Mouse (Mus musculus) adrenal gland, postnatal 14 days (tissue): ENCODE measurements around the gene Parp12. TPM values are rescaled to one million over a fixed set of nuclear protein-coding genes. Genes with fewer than 3 reads are reported as not detected.

Source experiments
- DNase-seq: peaks from one replicate; pipeline ENCODE4 v3.0.0; 2021; ENCODE audit warnings: mixed read lengths
- long read RNA-seq, 2 experiments: library from polyadenylated mRNA; stranded (forward); transcript quantifications; one replicate each; pipeline ENCODE4 v2.0.0; 2021
- total RNA-seq: library from RNA; stranded (reverse); gene quantifications from 2 replicates; pipeline ENCODE4 v1.2.3, GENCODE M21; 2021

Gene Parp12
- 15.6 and 16.0 TPM in 2 replicates for total RNA-seq
- long read RNA-seq, experiment 1, transcript Parp12-201 (12 exons, 3,231 nt), result major isoform, 26 of 30 reads
- long read RNA-seq, experiment 1, partial matches to known transcripts, result 0 of 30 reads
- long read RNA-seq, experiment 1, other reads (novel, unspliced or antisense), result 4 of 30 reads
- long read RNA-seq, experiment 2, transcript Parp12-201 (12 exons, 3,231 nt), result major isoform, 15 of 16 reads
- long read RNA-seq, experiment 2, partial matches to known transcripts, result 0 of 16 reads
- long read RNA-seq, experiment 2, other reads (novel, unspliced or antisense), result 1 of 16 reads

GRCm38 (mm10) chr6:39117584-39118455, at the start of gene Parp12:
Gene Parp12, minus strand, starts transcription at chr6:39118349.
- peak; percentile 90 for DNase-seq

- DNase-seq, result no peak
Measured at GRCm38 (mm10) chr6:39164891-39165290, 46.7 kb upstream of the Parp12 start.

- DNase-seq, result no peak
Measured at GRCm38 (mm10) chr6:39161975-39162374, 43.8 kb upstream of the Parp12 start.

- DNase-seq, result no peak
Measured at GRCm38 (mm10) chr6:39146041-39146440, 27.9 kb upstream of the Parp12 start.

DNA sequence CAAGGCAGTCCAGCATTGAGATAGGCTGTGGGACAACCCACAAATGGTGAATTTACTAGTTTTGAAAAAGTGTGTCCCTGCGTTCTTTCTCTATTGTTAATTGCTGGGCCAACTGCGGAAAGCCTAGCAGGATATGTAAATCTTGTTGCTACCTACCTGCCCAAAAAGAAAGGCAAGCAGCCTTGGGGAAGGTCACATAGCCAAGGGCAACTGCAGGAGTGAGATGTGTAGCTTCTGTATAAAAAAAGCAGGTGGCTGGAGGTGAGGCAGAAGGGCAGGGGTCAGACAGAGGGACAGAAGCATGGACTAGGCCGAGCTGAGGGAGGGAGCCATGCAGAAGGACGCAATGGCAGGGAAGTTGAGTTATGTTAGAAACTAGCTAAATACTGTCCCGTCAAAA, 14.4 kb upstream of the Parp12 start:
- no peak for DNase-seq

DNA sequence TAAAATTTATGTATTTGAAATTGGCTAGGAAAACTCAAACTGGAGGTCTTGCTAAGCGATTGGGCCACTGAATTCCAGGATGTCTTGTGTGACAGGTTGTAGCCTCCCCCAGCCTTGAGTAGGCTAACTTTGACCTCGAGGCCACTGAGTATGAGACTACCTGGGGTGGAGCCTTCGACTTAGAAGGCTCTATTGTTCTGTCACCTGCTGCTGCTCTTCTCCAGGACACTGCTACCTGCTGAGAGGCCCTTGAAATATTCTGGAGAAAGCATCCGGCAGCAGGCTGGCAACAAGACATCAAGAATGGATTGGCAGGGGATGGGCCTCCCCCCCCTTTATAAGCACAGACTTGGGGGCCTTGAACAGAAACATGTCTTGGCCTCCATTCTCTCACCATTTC, 13.3 kb upstream of the Parp12 start:
- DNase-seq, result no peak

DNA sequence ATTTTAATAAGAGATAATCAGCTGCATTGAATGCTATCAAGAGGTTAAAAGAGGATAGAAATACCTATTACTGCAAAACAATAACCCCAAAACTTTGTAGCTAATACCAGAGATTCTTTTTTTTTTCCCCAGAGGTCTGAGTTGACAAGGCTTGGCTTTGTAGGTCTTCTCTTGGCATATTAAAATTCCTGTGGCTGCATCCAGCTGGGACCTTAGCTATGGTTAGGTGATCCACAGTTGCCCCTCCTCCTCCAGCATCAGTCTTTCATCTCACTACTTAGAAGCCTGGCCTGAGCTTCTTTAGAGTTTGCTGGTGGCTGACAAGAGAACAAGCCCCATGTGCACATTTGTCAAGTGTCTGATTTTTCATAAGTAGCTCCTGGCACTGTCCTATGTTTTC, 6.6 kb upstream of the Parp12 start:
- no peak for DNase-seq

DNA sequence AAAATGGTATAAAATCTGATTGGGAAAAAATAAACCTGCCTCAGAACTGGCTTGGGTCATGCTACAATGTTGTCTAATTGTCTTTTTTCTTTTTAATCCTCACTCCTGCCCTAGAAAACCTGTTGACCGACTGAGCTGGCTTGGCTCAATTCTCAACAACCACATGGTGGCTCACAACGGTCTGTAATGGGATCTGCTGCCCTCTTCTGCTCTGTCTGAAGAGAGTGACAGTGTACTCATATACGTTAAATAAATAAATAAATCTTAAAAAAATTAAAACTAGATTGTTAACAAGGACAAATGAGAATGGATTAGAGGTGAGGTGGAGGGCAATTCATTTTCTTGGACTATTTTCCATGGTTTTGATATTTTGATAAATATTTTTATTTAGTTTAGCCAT, 2.5 kb upstream of the Parp12 start:
- DNase-seq, result no peak

GRCm38 (mm10) chr6:39118456-39118881, 320 bp upstream of the Parp12 start:
- DNase-seq, result peak; percentile 71

- no peak for DNase-seq
Measured at GRCm38 (mm10) chr6:39115438-39115837, 2.7 kb downstream of the Parp12 start.

DNA sequence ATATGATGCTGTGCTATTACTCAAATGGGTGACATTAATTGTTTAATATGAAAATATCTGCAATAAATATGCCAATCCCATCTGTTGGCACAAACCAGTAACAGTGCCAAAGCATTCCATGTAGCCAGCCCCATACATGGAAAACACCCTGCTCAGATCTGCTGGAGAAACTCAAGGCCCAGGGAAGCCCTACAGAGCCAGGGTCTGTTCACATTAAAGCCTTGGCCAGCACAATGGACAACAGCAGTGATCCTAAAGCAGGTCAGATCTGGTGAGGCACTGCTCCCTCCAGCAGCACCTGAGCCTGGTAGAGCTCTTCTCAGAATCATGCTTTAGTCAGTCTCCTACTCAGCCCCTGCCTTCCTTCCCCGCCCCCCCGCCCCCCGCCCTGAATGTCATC, 5.0 kb downstream of the Parp12 start:
- DNase-seq, result no peak

GRCm38 (mm10) chr6:39112701-39113100, 5.4 kb downstream of the Parp12 start:
- DNase-seq, result no peak

- DNase-seq, result peak; percentile 15
Measured at GRCm38 (mm10) chr6:39106812-39107211, 11.3 kb downstream of the Parp12 start.

DNA sequence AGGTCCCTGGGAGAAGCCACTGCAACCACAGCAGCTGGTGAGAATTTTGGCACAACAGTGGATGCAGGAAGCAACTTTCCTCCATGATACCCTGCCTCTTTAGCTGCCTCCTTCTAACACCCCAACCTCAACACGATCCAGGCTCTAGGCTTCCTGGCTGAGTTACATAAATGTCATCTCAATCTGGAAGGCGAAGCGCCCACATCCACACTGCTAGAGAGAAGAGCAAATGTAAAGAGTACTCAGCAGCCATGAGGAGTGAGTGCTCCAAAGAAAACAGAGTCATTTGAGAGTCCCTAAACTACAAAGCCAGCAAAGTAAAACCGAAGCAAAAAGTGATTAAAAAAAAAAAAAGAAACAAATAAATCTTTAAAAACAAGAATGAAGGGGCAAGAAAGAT, 13.5 kb downstream of the Parp12 start:
- no peak for DNase-seq

DNA sequence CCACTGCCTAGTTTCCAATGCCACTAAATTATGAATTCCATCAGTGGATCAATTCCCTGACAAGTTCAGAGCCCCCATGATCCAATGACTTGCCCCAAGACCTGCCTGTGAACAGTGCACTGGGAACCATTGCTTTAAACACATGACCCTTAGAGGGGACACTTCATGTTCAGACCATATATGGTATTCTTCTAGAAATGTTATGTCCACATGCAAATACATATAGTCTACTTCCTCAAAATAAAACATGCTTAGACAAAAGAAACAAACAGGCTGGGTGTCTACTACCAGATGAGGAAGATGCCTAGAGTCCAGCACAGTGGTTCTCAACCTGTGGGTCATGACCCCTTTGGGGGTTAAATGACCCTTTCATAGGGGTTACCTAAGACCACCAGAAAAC, 41.7 kb downstream of the Parp12 start:
- DNase-seq, result no peak

DNA sequence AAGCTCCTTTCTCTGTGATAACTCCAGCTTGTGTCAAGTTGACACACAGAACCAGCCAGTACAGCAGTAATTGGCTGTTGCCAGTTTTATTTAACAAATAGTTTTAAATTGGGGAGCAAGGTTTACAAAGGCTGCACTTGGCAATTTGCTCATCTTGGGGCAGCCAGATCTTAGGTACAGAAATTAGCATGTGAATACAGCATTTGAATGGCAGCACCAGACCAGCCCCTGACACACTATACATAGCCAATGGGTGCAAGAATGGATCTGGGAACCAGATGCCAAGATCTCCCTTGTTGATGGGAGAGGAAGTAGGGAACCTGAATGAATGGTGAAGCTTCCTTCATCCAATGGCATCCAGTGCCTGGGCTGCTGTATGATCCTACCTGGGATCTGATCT, 44.0 kb downstream of the Parp12 start:
- DNase-seq, result no peak

DNA sequence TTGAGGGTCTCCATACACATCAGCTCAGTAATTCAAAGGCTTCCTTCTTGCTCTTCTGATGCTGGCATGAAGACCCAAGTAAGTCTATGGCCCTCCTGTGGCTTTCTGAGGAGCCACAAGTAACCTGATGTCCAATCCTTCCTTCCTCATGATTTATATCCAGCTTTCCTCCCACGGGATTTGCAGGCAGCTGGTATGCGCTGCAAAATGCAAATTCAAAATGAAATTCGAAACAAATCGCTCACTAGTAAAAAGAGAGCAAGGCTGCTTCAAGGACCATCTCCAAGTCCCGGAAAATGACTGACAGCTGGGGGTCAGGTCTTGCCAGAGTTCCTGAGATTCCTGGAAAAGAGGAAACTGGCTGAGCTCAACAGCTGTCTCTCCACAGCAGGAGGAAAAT, 45.5 kb downstream of the Parp12 start:
- DNase-seq, result no peak

DNA sequence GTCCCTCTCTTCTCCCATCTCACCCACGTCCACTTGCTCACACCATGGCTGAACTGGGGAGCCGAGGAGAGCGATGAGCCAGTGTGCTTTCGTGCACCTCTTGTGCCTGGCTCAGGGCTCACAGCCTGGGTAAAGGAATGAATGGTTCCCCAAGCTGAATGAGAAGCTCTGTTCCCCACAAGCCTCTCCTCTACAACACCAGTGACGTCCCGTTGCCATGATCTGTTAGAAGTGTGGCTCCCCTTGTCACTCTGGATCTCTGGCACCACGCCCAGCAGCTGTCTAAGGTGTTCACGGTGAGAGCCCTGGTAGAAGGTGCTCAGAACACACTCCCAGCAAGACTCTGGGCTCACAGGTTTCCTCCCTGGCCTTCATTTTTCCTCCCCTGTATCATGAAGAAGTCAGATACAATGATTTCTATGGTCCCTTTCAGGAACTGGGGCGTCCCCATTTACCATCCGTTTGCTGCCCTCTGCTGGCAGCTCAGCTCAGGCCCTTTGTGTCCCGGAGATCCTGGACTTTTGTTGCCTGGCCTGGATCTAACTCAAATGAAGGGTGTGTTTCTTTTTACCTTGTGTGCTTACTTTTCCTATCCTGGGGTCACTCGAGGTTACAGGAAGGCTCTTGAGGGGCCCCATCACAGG, 51.1 kb downstream of the Parp12 start:
- peak; percentile 90 for DNase-seq

DNA sequence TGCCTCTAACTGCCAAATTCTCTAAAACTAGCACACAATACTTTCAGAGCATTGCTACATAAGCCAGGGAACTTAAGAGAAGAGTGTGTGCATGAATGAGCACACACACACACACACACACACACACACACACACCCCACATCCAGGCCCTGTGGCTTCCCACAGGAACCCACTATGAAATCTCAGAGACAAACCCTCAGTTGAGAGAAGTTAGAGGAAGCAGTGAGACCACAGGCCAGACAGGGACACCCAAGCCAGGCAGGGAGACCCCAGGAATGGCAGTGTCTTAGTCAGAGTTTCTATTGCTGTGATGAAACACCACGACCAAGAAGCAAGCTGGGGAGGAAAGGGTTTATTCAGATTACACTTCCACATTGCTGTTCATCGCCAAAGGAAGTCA, 54.6 kb downstream of the Parp12 start:
- DNase-seq, result no peak

- no peak for DNase-seq
Measured at GRCm38 (mm10) chr6:39061180-39061579, 57.0 kb downstream of the Parp12 start.

DNA sequence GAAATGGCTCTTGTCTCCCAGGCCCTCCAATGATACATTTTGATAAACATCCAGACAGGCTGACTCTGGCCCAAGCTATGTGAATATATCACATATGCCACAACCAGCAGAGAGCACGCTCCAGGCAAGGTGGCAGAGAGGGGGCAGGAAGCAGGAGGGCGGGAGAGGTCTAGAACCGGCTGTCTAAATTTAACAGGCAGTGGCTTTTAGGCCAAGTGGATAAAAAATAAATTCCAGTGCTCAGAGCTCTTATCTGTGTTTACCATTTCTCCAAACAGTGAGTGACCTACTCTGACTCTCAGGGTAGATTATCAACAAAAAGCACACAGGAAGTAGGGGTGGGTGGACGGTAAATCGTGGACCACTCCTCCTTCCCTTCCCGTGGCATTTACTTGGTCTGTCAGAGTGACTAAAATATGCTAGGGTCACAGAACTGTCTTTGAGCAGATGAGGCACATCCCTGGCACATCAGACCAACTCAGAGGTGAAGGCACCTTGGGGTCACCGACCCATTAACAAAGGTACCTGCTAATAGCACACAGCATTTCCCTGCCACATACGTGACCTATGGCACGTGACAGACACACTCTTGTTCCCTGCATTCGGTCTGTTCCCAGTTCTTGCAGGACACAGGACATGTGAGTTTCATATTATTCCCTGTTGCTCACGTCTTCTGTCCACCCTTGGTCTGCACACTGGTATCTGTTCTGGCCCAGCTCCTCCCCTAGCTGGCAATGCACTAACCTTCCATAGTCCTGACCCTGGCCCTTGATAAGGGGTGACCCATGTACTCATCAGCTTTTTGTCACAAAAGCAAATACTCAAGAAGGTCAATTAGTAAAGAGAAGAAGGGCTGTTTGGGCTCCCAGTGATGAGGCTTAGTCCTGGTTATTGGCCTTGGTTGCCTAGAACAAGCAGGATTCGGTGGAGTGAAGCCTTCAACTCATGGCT, 58.3 kb downstream of the Parp12 start:
- peak; percentile 48 for DNase-seq

- no peak for DNase-seq
Measured at GRCm38 (mm10) chr6:39058936-39059335, 59.2 kb downstream of the Parp12 start.
